9 mouse cellular contexts compared by ENCODE assay signal in genomic region chr4:133301802-133302201, GRCm38 (mm10). TPM values are rescaled to one million over a fixed set of nuclear protein-coding genes. Genes with fewer than 3 reads are reported as not detected.
DNase-seq lines count a peak whose midpoint lies in the region; TF ChIP-seq lines count a peak whose summit lies in the region.
"Had no signal": no experiment of that assay in that cellular context is flagged by ENCODE, and none has a peak within 500 bp of the region (broad histone marks: within the 10 kb centered on the region; RNA-seq: fewer than 3 reads in every experiment).

No protein-coding gene starts in this region.

- no peak overlapping the region for H3K4me3 ChIP-seq in heart, embryonic 10.5 days
- H3K4me3 ChIP-seq in layer of hippocampus, adult 2 months = no peak overlapping the region
- H3K4me3 ChIP-seq: limb, embryonic 13.5 days had no signal

- WGBS in heart, embryonic 10.5 days = 27% methylated on average over 4 of the region's 4 CpGs

- H3K27ac ChIP-seq in heart, embryonic 10.5 days = no peak overlapping the region
- peak overlapping the region; percentile 63 for H3K27ac ChIP-seq in layer of hippocampus, adult 2 months
- H3K27ac ChIP-seq: limb, embryonic 13.5 days had no signal

- H3K4me1 ChIP-seq in heart, embryonic 10.5 days = peaks cover 25% of the 10 kb centered on the region

- intact Hi-C loops in gastrocnemius, postnatal 14 days (cut with DNase I; ENCODE audit: low total_unique reads) = no loop called here

- no peaks in the 10 kb centered on the region for H3K9me3 ChIP-seq in heart, embryonic 10.5 days
- H3K9me3 ChIP-seq: limb, embryonic 13.5 days had no signal

- DNase-seq in heart, adult 18-20 months = peak; percentile 52 to 86
- no peak for DNase-seq in heart, embryonic 10.5 days (ENCODE audit: low spot score)
- DNase-seq in Muller cell, postnatal 12 days (ENCODE audit: inconsistent ontology term) = peak; percentile 60
- peak; percentile 94 to 95 for DNase-seq in cerebellum, postnatal 14 days
- DNase-seq in gastrocnemius, postnatal 14 days = peak; percentile 56
- peak; percentile 61 to 78 for DNase-seq in layer of hippocampus, adult 2 months (ENCODE audit: low spot score in 2 of 2)
- DNase-seq in lung, postnatal 36 days = peak; percentile 76
- peak; percentile 60 for DNase-seq in spleen, adult 12 weeks (ENCODE audit: low spot score)

- TF ChIP-seq CTCF in layer of hippocampus, adult 2 months (conservative IDR thresholded peaks at IDR 0.05) = peak; percentile 97

- H3K27me3 ChIP-seq in heart, embryonic 10.5 days (ENCODE audit: insufficient read depth, poor library complexity, severe bottlenecking) = no peaks in the 10 kb centered on the region
- H3K27me3 ChIP-seq: limb, embryonic 13.5 days had no signal

- peaks cover 41% of the 10 kb centered on the region for H3K36me3 ChIP-seq in heart, embryonic 10.5 days

RNA-seq across cellular contexts. Expression of gene Tmem222, which starts 24.2 kb away (rescaled TPM):
- 10 to 100 TPM; 32.7 to 34.6 TPM for total RNA-seq in heart, adult 18-20 months (2021)
- polyA plus RNA-seq in heart, embryonic 10.5 days (2016; fragmentation: Nextera tagmentation; extraction: Ambion mirVana) = 66.8 and 75.2 TPM in 2 replicates
- total RNA-seq in gastrocnemius, postnatal 14 days (2021) = 10 to 100 TPM; 21.1 to 22.6 TPM
- total RNA-seq in layer of hippocampus, adult 2 months (2021) = 10 to 100 TPM; 89.1 to 94.4 TPM

RNA-seq across cellular contexts. Expression of gene Sytl1, which starts 38.9 kb away (rescaled TPM):
- total RNA-seq in heart, adult 18-20 months (2021) = under 1 TPM; 0.22 to 0.72 TPM
- 0.28 and 0.60 TPM in 2 replicates for polyA plus RNA-seq in heart, embryonic 10.5 days (2016; fragmentation: Nextera tagmentation; extraction: Ambion mirVana)
- total RNA-seq in gastrocnemius, postnatal 14 days (2021) = under 1 TPM; 0.49 to 0.62 TPM
- under 1 TPM; 0.20 to 0.34 TPM for total RNA-seq in layer of hippocampus, adult 2 months (2021)

RNA-seq across cellular contexts. Expression of gene Wdtc1, which starts 51.5 kb away (rescaled TPM):
- 10 to 100 TPM; 71.9 to 73.6 TPM for total RNA-seq in heart, adult 18-20 months (2021)
- 13.4 and 14.2 TPM in 2 replicates for polyA plus RNA-seq in heart, embryonic 10.5 days (2016; fragmentation: Nextera tagmentation; extraction: Ambion mirVana)
- 10 to 100 TPM; 49.4 to 54.9 TPM for total RNA-seq in gastrocnemius, postnatal 14 days (2021)
- 10 to 100 TPM; 78.8 to 82.5 TPM for total RNA-seq in layer of hippocampus, adult 2 months (2021)
